Mouse (Mus musculus) left cerebral cortex, adult 9 months (tissue): ENCODE measurements around the gene Gdi2.
A peak's percentile ranks its signal among the peaks of the same experiment; 100 is the strongest.
"Not testable (repeated sequence)": the region's sequence is repeated elsewhere in the genome, so short reads cannot be mapped to it uniquely, and the experiment has no call there.

ENCODE experiments used
- DNase-seq, 2 experiments: peaks; one replicate each; pipeline ENCODE4 v3.0.0; 2022; ENCODE audit warnings: low spot score in 2 of 2

The Gdi2 gene

DNA sequence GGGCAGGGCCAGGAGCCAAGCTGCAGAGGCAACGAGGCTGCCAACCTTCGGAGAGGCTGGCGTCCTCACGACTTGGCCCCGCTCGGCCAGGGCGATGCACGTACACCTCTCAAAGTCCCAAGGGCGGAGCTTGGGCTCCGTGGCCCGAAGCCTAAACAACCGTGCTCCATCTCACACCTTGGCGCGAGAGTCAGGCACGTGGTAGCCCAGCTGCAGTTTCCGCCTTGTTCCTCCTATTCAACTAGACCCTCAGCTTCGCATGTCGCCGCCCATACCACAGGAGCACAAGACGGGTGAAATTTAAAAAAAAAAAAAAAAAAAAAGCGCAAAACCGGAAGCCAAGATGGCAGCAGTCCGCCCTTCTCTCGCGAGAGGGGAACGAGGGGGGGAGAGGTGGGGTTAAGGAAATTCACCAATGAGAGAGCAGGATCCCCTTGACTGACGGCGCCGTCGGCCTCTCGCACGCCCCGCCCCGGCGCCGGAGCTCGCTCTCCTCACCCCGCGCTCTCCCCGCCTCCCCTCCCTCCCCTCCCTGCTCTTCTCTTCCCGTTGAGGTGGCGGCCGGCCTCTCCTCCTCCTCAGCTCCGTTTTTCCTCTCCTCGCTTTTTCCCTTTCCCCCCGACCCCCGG lies at the start of gene Gdi2:
TSS of gene Gdi2 (plus strand) at position 470 of the 629 bp plus-strand sequence.
- peak; percentile 78 to 94 for DNase-seq

DNA sequence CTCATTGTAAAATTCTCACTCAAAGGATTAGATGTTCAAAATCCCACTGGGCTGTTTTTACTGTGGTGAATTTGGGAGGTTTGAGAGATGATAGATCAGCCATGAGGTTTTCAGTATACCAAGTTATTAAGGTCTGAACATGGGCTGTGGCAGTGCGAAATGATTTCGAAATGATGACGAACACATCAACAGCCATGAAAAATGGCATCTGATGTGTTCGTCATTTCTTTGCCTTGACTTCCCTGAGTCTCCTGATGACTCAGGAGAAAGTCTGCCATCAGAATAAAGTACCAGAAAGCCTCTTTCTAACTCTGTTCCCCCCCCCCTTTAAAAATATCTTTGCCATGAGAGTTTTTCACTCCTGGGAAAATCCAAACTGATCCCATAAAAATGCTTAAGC lies 42.3 kb upstream of the Gdi2 start:
- no peak for DNase-seq

DNA sequence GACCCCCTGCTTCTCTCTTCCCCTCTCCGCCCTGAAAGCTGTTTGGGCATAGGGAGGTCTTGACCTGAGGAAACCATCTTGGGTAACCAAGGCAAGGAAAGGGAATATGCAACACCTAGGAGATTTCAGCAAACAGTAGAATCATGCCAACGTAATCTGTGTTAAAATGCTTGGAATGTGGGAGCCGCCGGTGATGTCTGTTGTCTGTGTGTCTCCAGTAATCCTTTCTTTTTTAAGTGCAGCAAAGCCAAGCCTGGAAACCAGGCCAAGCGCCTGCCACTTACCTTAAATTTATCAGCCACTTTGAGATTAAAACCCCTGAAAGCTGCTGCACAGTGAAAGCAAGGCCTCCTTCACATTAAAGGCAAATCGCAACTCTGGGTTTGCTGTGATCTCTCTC lies 36.8 kb upstream of the Gdi2 start:
- not testable (repeated sequence) for DNase-seq

DNA sequence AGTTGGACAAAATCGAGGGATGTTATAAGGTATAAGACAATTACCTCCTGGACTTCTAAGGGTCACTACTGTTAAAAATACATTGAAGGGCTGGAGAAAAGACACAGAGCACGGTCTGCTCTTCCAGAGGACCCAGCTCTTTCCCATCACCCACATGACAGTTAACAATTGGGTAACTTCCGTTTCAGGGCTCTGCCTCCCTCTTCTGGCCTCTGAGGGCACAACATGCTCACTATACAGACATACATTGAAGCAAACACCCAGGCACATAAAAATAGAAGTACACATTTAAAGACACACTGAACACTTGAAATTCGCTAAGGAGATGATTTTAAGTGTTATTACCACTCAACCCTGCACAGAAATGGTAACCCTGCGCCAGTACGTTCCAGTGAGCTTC lies 22.5 kb upstream of the Gdi2 start:
- not testable (repeated sequence) for DNase-seq

DNA sequence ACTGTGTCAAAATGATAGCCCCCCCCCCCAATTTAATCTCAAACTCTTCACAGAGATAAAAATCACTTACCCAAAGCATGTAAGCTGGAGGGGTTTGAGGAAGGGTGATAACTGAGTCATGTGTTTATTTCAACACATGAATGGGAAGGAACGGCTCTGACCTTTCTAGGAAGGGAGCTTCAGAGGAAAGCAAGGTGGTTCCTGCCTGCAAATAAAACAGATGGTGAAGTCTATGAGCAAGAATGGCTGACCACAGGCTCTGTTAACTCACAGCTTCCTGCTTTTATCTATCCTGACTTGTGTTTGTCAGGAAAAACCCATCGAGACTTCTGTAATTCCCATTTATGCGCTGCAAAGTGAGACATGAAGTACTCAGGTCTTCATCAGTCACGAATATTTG lies 18.5 kb upstream of the Gdi2 start:
- DNase-seq = not testable (repeated sequence)

DNA sequence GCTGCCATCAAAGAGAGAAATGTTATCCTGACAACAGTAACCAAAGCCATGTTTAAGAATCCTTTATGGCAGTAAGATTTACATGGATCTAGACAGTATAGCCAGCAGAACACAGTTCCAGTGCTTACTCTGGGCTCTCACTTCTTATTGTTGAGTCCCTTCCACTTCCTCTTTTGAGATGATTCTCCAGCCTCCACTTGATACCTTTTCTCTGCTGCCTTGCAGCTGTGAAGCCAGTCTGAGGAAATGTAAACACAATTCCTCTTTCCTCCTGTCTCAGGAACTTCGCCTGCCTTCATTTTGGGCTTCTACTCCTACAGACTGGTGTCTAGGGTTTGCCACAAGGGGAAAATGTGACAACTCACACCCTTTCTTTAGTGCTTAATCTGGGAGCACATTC lies 17.9 kb upstream of the Gdi2 start:
- not testable (repeated sequence) for DNase-seq

DNA sequence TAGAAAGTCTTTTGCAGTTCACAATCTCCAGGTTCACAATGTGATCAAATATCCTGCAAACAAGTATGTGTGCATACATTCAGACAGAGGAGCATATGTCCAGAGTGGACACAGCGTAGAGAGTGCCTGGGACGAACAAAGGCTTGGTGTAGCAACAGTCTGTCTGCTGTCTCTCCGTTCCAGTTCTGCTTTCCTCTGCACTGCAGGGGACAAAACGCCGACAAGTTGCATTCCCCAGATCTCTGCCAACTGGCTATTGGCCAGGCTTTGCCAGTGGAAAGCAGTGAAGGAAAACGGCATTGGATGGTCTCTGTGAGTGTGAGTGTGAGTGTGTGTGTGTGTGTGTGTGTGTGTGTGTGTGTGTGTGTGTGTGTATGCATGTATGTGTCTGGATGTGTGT lies 14.4 kb upstream of the Gdi2 start:
- DNase-seq = no peak

DNA sequence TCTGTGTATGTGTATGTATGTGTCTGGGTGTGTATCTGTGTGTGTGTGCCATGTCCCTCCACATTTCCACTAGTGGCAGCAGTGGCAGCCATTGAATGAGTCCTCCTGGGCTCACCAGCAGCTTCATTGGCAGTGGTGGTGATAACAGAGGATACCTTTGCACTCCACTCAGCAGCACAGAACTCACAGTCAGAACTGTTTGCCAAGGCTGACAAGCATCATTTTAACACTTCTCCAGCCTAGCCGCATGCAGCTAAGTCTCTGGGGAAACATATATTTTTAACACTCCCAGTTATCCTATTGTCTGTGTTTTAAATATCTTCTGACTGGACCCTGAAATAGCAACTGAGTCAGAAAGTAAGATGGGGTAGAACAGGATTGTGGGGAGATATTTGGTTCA lies 13.9 kb upstream of the Gdi2 start:
- no peak for DNase-seq

DNA sequence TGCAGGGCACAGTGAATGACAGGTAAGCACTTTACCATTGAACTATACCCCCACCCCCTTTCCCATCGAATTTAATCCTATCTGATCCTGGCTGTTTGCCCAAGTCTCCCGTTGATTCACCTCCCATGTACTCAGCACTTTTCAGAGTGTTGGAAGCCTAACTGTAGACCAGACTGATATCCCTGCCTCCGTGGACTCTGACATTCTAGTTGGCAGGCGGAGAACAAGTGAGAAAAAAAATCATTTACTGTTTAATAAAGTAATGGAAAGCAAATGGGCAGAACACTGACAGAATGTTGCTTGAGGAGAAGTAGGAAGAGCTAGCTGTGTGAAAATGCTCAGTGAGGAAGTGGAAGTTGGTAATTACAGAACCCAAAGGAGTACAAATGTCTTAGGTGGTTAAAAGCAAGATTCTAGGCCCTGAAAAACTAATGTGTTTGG lies 12.2 kb upstream of the Gdi2 start:
- no peak for DNase-seq

DNA sequence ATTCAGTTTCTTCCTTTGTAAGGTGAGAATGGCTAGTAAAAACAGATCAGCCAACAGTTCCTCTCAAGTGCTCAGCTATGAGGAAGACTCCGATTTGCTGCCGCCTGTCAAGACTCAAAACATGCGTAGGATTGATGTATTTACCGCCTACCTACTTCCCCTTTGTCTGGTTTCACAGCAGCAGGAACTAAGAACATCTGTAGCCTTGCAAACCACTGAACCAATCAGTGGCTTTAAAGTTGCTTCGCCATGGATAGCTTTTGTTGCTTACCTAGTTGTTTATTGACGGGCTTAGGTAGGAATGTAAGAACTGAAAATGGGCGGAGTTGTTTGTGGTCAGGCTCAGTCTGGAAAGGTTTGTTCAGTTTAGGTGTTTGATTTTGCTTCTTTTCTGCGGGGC lies 11.5 kb upstream of the Gdi2 start:
- no peak for DNase-seq

DNA sequence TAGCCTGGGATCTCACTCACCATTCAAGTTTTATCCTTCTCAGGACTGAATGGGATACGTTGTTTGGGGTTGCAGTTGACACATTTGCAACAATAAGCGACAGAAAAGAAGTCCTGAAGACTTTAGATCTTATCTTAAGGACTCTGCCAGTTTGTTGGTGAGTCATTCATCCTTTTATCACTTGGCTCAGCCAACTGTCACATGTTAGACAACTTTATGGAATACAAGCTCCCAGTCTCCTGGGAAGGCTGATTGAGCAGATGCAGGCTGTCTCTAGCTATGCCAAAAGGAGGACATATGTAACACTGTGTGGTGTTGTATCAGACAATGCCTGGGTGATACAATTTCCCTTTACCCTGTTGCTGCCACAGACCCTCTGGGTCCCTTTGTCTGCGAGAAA lies 7.4 kb upstream of the Gdi2 start:
- DNase-seq = no peak

DNA sequence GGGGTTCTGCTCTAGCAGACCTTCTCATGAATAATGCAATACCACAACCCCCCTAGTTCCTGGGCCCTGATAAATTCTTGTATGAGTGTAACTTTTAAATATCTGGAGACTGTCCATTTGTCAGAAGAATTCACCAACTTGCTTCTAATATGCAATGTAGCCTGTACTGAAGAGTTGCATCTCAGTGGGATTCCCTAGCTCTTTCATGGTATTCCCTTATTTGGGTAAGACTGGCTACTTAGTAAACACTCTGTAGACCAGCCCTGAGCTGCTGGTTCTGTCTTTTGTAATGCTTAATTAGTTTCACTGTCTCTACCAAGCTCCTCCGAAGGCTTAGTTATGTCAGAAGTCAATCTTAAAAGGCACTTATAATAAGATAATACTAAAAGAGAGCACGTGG lies 6.7 kb upstream of the Gdi2 start:
- DNase-seq = not testable (repeated sequence)

DNA sequence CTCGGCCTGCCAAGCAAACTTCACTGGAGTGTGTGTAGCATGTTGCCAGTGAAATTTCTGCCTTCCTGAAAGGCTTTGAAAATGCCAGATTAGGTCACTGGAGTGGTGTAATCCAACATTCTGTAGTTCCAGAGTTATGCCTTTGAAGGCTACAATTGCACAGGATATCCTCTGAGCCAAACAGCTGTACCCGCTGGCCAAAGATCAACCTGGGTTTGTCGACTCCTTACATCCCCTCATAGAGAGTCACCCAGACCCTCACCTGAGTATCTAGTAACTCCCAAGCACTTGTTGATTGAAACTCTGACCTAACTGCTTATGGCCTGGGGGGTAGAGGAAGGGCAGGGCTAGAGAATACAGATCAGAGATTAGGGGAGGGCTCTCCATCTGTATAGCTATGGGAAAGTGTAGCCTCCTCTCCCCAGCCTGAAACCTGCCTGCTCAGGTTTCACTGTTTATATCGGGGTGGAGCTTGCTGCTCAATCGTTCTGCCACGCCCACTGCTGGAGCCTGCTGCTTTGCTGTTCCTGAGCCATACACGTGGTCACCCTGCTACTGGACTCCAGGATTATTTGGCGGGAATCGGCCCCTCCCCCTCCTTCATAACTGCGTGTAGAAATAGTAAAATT lies 6.1 kb upstream of the Gdi2 start:
- DNase-seq = no peak

DNA sequence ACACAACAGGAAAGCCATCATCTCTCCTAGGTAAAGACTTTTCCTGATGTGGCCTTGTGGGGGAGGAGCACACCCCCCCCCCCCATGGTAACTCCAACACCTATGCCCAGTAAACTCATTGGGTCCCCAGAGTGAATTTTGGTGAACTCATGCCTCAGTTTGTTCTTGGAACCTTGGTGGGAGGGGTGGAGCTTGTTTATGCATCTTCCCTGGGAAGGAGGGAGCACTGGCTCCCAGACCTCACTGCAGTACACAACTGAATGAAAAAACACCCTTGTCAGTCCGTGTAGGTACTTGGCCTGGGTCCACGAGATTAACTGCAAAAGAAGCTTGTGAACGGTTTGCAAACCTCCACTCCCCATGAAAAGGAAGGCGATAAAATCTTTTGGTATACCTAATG lies 5.4 kb upstream of the Gdi2 start:
- DNase-seq = no peak

DNA sequence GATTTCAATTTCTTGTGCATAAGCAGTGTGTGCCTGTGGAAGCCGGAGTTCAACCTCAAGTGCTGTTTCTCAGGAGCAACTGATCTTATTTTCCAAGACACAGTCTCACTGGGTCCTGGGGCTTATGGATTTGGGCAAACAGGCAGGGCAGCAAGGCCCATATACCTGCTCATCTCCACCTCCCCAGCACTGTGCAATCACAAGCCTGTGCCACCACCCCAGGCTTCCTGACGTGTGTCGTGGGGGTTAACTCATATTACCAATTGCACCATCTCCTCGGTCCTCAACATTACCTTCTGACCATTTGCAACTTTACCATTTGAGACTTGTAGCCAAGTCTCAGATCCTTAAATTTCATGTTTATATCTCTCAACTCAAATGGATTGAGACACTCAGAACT lies 3.7 kb upstream of the Gdi2 start:
- DNase-seq = no peak

DNA sequence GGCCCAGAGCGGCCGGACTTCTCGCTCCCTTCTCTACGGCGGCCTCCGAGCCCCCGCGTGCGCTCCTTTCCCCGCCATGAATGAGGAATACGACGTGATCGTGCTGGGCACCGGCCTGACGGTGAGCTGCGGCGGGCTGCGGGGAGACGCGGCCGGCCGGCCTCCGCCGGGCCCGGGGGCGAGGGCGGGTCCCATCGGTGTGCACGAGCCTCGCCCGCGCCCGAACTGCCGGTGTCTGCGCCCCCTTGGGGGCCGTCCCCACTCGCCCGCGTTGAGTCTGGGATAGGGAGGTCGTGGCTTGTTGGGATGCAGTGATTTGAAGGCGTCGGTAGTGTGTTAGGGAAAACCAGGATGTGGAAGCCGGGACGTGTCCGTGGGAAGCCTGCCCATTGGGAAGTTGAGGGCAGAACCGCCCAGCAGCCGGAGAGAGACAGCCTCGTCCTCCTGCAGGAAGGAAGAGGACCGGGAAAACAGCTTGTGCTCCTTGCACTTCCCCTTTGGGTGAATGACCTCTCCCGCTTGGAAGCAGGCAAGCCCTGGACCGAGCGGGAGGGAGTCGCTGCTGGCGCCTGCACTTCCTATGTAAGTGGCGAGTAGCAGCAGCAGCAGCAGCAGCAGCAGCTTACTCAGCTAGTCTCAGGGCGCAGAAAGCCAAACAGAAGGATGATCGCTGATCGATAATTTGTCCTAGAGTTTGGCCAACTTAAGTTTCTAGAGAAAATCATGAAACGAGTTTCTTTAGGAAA lies 533 bp downstream of the Gdi2 start:
- peak; percentile 42 to 66 for DNase-seq

DNA sequence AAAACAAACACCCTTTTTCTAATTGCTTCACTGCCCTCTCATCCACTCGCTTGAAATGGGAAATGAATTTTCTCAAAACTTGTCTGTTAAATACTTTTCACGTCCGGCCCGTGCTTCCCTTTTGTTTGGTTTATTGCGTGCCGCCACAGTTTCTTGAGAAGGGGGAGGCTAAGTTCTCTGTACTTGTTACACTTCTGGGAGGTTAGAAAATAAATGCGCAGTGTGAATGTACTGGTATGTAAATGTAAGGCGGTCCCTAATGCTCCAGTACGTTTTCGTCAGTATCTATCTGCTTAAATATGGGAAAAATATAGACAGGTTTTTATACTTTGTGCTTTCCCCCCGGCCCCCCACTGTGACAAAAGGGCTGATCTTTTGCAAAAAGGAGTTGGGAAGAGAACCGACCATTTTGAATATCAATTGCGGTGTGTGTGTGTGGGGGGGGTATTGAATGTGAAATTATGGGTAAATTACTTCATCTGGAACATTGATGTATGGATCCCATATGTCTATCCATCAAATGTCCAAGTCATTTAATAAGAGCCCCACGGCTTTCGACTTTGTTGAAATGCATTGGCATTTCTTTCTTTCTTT lies 1.2 kb downstream of the Gdi2 start:
- DNase-seq = no peak

DNA sequence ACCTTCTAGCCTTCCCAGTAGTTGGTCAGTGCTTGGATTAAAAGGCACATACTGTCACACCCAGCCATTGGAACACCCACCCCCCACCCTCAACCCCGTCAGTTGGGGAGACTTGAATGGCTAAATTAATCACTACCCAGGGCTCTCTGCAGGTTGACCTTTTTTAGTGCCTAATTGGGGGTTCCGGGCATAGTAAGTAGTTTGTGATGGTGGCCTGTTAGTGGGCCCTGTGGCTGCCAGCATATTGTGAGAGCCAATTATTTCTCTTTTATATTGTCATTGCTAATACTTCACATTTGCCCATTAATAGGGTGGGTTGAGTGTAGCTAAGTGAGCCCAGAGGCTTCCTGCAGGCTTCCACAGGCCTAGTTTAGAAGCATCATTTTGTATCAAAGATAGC lies 2.3 kb downstream of the Gdi2 start:
- DNase-seq = no peak

DNA sequence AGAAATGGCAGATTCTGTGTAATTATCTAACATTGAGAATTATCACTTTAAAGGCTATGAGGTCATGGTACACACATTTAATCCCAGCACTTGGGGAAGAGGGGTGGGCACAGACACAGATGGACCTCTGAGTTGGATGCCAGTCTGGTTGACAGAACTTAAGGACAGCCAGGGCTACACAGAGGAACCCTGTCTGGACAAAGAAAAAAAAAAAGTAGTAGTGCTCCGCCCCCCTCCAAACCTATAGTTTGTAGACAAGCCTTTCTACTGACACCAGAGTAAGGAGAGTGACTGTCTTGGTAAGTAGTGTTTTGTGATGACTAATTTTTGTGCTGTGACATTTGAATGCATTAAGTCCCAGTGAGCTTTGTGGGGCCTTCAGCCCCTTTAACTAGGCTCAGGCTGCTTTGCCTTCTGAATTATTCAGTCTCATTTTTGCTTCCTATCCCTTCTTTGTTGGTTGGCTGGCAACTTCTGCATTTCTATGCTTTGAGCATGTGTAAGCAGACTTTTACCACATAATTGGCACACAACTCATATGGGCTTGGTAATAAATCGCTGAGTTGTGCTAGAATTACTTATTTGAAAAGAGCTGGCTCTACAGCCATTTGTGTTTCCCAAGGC lies 3.4 kb downstream of the Gdi2 start:
- no peak for DNase-seq

DNA sequence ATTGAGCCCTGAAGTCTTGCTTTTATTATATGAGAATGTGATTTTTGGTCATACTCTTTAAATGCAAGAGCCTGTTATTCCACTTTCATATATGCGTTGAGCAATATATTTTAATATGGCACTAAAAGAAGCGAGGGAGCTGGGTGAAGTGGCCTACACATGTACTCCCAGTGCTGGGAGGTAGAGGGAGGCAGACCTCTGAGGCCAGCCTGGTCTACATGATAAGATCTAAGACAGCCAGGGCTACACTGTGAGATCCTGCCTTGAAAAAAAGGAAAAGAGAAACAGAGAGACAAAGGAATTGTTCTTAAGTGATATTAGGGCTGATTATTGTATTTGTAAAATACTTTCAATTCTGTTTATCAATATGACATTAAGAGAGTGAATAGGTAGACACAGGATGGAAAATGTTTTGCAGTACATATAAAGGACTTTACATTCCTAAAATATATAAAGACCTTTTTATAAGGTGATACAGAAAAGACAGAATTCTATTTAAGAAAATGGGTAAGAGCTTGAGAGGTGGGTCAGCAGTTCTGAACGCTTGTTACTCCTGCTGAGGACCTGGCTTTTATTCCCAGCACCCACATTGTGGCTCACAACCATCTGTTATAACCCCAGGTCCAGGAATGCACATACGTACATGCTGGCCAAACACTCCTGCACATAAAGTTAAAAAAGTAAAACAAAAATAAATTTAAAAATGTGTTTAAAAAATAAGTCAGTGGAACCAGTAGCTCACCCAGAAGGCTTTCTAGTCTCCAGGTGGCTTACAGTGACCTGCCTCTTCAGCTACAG lies 6.4 kb downstream of the Gdi2 start:
- no peak for DNase-seq

DNA sequence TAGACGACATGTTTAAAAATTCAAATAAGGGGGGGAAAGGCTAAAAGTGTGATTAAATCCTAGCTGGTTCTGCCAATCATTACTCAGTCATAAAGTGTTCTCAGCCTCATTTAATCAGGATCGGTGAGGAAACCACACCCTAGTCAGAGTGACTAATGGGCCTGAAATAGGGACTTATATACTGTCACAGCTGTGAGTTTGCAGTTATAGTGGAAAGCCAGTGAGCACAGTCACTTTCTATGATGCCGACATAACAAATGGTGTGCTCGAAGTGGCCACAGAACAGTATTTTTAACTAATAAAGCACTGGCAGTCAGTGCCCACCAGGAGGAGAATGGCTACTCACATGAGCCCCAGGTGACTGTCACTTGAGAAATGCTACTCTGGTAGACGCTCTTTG lies 7.1 kb downstream of the Gdi2 start:
- no peak for DNase-seq

DNA sequence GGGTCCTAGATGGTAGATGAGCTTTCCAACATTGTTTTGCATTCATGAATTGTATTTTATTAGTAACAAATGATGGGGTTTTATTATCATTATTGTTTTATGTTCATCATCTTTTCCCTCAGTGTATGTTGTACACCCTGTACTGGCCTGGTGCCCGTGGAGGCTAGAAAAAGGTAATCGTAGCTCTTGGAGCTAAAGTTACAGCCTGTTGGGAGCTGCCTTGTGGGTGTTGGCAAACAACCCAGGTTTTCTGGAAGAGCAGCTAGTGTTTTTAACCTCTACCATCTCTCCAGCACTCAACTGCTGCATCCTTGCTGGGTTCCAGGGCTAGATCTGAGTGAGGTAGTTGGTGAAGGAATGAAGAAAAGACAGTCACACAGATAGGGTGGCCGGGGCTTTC lies 9.5 kb downstream of the Gdi2 start:
- DNase-seq = no peak
